Mouse (Mus musculus) cerebellum, adult 8-10 months (tissue): ENCODE results near the gene Nmnat3.

Experiments used
- DNase-seq: peaks from one replicate; pipeline ENCODE4 v3.0.0; 2022

Gene Nmnat3

GRCm38 (mm10) chr9:98312622-98313374, 25.6 kb downstream of the Nmnat3 start:
- no peak for DNase-seq

- no peak for DNase-seq
These were observed 26.4 kb downstream of the Nmnat3 start for GRCm38 (mm10) chr9:98313587-98313986.

- DNase-seq: no peak
These were observed 26.9 kb downstream of the Nmnat3 start for GRCm38 (mm10) chr9:98314059-98314650.

GRCm38 (mm10) chr9:98317897-98318296, 30.7 kb downstream of the Nmnat3 start:
- DNase-seq: no peak

GRCm38 (mm10) chr9:98318875-98319274, 31.6 kb downstream of the Nmnat3 start:
- DNase-seq: no peak

GRCm38 (mm10) chr9:98320785-98321184, 33.5 kb downstream of the Nmnat3 start:
- DNase-seq: no peak

- no peak for DNase-seq
These were observed 38.9 kb downstream of the Nmnat3 start for GRCm38 (mm10) chr9:98326088-98326487.

- no peak for DNase-seq
These were observed 41.4 kb downstream of the Nmnat3 start for GRCm38 (mm10) chr9:98328415-98329176.

- peak; percentile 54 for DNase-seq
These were observed 42.3 kb downstream of the Nmnat3 start for GRCm38 (mm10) chr9:98329274-98330105.

- DNase-seq: no peak
These were observed 46.1 kb downstream of the Nmnat3 start for GRCm38 (mm10) chr9:98333219-98333754.

- DNase-seq: no peak
These were observed 50.9 kb downstream of the Nmnat3 start for GRCm38 (mm10) chr9:98337881-98338769.

GRCm38 (mm10) chr9:98339971-98340370, 52.7 kb downstream of the Nmnat3 start:
- DNase-seq: no peak

- DNase-seq: no peak
These were observed 53.2 kb downstream of the Nmnat3 start for GRCm38 (mm10) chr9:98340427-98340826.

GRCm38 (mm10) chr9:98345840-98346239, 58.6 kb downstream of the Nmnat3 start:
- DNase-seq: no peak

- no peak for DNase-seq
These were observed 59.0 kb downstream of the Nmnat3 start for GRCm38 (mm10) chr9:98346240-98346639.

- DNase-seq: no peak
These were observed 59.8 kb downstream of the Nmnat3 start for GRCm38 (mm10) chr9:98347021-98347420.

- no peak for DNase-seq
These were observed 63.3 kb downstream of the Nmnat3 start for GRCm38 (mm10) chr9:98350318-98351144.

- DNase-seq: no peak
These were observed 65.1 kb downstream of the Nmnat3 start for GRCm38 (mm10) chr9:98352332-98352731.

GRCm38 (mm10) chr9:98354919-98355318, 67.7 kb downstream of the Nmnat3 start:
- DNase-seq: no peak

- no peak for DNase-seq
These were observed 73.8 kb downstream of the Nmnat3 start for GRCm38 (mm10) chr9:98361047-98361446.

- no peak for DNase-seq
These were observed 78.8 kb downstream of the Nmnat3 start for GRCm38 (mm10) chr9:98366075-98366474.
